Mouse (Mus musculus) hindbrain, embryonic 16.5 days (tissue): ENCODE measurements at regions not wholly inside any gene's neighbourhood (a gene's known extent, or its start where the extent isn't known, plus 50 kb on each side); places are given as distances from the start of the nearest gene placed in this dataset.
"Not testable (repeated sequence)": the region's sequence is repeated elsewhere in the genome, so short reads cannot be mapped to it uniquely, and the experiment has no call there.

Experiments
- ATAC-seq: fragments of 200-750 bp; cut with Nextera tagmentation; 2 replicates; pipeline ENCODE4 v1.8.0; 2017; ENCODE audit warnings: moderate TSS enrichment, moderate library complexity
- H3K27ac ChIP-seq: fragments of 300-500 bp; sonication (generic); 2 replicates; pipeline ENCODE4 v1.5.1; 2014; ENCODE audit warnings: low read depth, mild to moderate bottlenecking, control low read depth, low read length, moderate library complexity
- H3K27me3 ChIP-seq: fragments of 300-500 bp; sonication (generic); replicated peaks from 2 replicates; pipeline ENCODE4 v1.6.1; 2014; ENCODE audit warnings: low read length; ENCODE audit not compliant: control insufficient read depth, insufficient read depth
- H3K36me3 ChIP-seq: fragments of 300-500 bp; sonication (generic); 2 replicates; pipeline ENCODE4 v1.6.1; 2014; ENCODE audit warnings: mild to moderate bottlenecking, low read length, moderate library complexity, mixed read lengths; ENCODE audit not compliant: control insufficient read depth, insufficient read depth
- H3K4me1 ChIP-seq: fragments of 300-500 bp; sonication (generic); 2 replicates; pipeline ENCODE4 v1.6.1; 2014; ENCODE audit warnings: low read depth, low read length; ENCODE audit not compliant: control insufficient read depth, insufficient read depth
- H3K4me2 ChIP-seq: fragments of 300-500 bp; sonication (generic); 2 replicates; pipeline ENCODE4 v1.6.1; 2014; ENCODE audit warnings: mild to moderate bottlenecking, low read length, control low read depth, moderate library complexity
- H3K4me3 ChIP-seq: fragments of 300-500 bp; sonication (generic); 2 replicates; pipeline ENCODE4 v1.5.1; 2014; ENCODE audit warnings: mild to moderate bottlenecking, low read length, control low read depth, moderate library complexity
- H3K9ac ChIP-seq: fragments of 300-500 bp; sonication (generic); 2 replicates; pipeline ENCODE4 v1.6.1; 2014; ENCODE audit warnings: low read depth, mild to moderate bottlenecking, control low read depth, low read length, moderate library complexity
- H3K9me3 ChIP-seq: fragments of 300-500 bp; sonication (generic); 2 replicates; pipeline ENCODE4 v1.6.1; 2014; ENCODE audit warnings: mild to moderate bottlenecking, low read length, moderate library complexity; ENCODE audit not compliant: control insufficient read depth
- WGBS: fragments of 180-500 bp; shearing (Covaris S2); extraction: QIAGEN DNeasy Blood & Tissue Kit; methylation state at CpG from one replicate; pipeline ENCODE4 v1.1.7; 2014; 5-methylcytosine and 5-hydroxymethylcytosine counted together

- no peaks in the 10 kb centered on the region for H3K36me3 ChIP-seq
- no peak overlapping the region for H3K9ac ChIP-seq
- peaks cover 6% of the 10 kb centered on the region; the same call in 1 of the 2 replicates for H3K4me1 ChIP-seq
- H3K4me3 ChIP-seq, result no peak overlapping the region
- H3K27ac ChIP-seq, result no peak overlapping the region
- no peak for ATAC-seq
- H3K9me3 ChIP-seq, result no peaks in the 10 kb centered on the region
- 90% methylated on average over 6 of the region's 6 CpGs for WGBS
- no peak overlapping the region for H3K4me2 ChIP-seq
- H3K27me3 ChIP-seq, result no peaks in the 10 kb centered on the region
These were observed 373.5 kb downstream of the Sox9 start for GRCm38 (mm10) chr11:113155515-113155914.

DNA sequence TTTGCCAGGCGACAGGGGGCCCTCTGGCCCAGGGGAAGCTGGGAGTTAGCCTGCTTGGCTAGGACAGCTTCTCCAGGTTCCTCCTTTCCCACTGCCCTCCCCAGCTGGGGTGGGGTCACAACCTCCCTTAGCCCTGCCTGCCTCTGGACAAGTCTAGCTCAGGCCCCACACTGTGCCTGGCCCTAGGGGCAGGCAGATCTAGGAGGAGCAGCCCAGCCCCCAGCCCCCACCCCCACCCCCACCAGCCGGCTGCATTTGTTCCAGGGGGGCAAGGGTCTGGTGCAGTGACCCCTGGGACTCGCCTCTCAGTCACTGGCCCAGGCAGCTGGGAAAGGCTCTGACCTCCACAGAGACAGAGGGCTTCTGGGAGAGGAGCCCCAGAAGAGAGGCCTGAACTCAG lies 381.9 kb downstream of the Sox9 start:
- no peak overlapping the region for H3K4me2 ChIP-seq
- no peaks in the 10 kb centered on the region for H3K27me3 ChIP-seq
- no peak for ATAC-seq
- no peak overlapping the region for H3K27ac ChIP-seq
- no peaks in the 10 kb centered on the region for H3K9me3 ChIP-seq
- WGBS, result 28% methylated on average over 3 of the region's 3 CpGs
- H3K4me1 ChIP-seq, result peaks cover 22% of the 10 kb centered on the region
- no peak overlapping the region for H3K4me3 ChIP-seq
- H3K9ac ChIP-seq, result no peak overlapping the region
- no peaks in the 10 kb centered on the region for H3K36me3 ChIP-seq

DNA sequence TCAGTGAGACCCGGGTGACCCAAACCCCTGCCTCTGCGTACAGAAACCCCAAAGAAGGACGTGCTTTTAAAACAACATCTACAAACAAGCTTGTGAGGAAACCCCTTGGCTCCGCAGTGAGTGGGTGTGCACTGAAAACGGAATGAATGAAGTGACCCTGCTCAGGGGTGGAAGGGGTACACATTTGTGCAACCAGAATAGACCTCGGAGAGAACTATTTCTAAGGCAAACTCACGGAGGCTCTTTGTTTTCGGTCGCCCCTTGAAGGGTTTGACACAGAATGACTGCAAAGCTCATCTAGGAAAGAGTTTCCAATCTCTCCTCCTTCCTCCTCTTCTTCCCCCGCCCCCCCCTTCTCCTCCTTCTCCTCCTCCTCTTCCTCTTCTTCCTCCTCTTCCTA lies 382.5 kb downstream of the Sox9 start:
- Histone ChIP-seq H3K4me2 (peak overlapping the region; percentile 55), H3K4me1 (peaks cover 22% of the 10 kb centered on the region), H3K9me3 (no peaks in the 10 kb centered on the region), H3K27ac (no peak overlapping the region), H3K36me3 (no peaks in the 10 kb centered on the region), H3K27me3 (no peaks in the 10 kb centered on the region), H3K9ac (no peak overlapping the region), H3K4me3 (peak overlapping the region; percentile 25; the same call in 1 of the 2 replicates)
- 14% methylated on average over 10 of the region's 10 CpGs for WGBS
- no peak for ATAC-seq

DNA sequence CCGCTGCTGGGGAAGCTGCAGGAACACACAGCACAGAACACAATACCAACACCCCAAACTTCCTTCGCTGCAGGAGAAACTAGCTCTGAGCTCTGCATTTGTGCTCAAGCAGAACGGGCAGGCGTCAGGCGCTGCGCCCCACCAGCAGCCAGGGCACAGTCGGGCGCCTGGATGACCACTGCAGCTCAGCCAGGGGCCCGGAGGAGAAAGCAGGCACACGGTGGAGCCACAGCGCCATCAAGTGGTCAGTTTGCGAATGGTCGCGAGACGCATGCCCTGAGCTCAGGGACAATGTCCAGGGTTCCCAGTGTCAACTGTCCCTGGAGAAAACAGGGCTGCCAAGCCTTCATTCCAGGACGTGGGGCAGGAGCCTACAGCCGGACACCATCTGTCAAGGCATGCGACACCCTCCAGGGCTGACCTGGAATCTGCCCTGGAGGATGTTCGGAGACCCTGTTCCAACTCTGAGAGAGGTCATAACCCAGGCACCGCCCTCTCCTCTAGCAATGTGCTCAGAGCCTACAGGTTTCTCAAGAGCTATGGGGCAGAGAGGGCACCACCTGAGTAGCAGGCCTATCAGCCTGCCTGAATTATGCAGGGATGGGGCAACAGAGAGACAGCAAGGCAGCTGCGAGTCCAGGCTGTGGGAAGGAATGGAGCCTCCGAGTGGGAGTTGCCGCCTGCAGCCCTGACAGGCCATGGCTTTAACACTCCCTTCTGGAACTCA lies 383.2 kb downstream of the Sox9 start:
- peak; percentile 76 for ATAC-seq
- Histone ChIP-seq H3K9ac (peak overlapping the region; percentile 52; the same call in 1 of the 2 replicates), H3K4me3 (peak overlapping the region; percentile 25), H3K4me1 (peaks cover 17% of the 10 kb centered on the region), H3K4me2 (peak overlapping the region; percentile 55), H3K27me3 (no peaks in the 10 kb centered on the region), H3K27ac (peak overlapping the region; percentile 17; the same call in 1 of the 2 replicates), H3K36me3 (no peaks in the 10 kb centered on the region), H3K9me3 (no peaks in the 10 kb centered on the region)
- 6% methylated on average over 23 of the region's 23 CpGs for WGBS

DNA sequence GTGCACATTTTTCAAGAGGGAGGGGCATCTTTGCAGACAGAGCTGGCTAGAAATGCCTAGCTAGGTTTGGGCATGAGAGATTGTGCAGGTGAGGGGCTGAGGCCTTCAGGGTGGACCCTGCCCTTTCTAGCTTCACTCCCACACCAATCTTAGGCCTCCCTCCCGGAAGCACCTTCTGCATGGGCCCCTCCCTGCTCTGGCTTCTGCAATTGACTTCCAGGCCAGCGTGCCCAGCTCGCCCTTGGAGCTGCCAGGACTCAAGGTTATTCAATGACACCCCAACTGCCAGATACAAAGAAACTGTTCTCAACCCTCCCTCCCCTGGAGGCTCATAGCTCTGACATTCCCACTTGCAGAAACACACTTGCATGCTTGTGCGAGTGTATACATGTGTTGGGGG lies 384.5 kb downstream of the Sox9 start:
- peaks cover 20% of the 10 kb centered on the region for H3K4me1 ChIP-seq
- no peak for ATAC-seq

DNA sequence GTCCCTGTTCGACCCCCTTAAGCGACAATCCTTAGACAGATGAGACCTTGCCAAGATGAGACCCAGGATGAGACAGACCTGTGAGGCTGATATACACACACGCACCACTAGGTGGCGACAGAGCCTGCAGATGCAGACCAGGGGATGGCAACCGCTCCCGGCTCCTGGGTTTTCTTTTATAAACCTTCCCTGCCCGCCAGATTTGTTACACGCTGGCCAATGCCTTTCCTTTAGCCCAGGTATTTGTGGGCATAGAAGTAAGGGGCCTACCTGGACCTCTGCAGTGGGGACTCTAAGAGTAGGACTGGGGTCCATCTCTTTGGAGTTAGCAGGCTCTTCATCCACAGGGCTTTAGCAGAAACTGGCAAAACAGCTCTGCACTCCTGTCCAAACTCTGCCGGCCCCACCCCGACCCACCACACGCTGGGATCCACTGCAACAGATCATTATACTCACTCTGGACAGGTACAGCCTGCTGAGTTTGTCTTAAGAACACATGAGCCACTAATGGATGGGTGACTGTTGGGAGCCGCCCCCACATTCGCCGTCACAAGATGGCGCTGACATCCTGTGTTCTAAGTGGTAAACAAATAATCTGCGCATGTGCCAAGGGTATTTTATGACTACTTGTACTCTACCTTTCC lies 390.6 kb downstream of the Sox9 start:
- peak overlapping the region; percentile 65 for H3K9ac ChIP-seq
- H3K4me3 ChIP-seq, result peak overlapping the region; percentile 53
- H3K27me3 ChIP-seq, result no peaks in the 10 kb centered on the region
- H3K27ac ChIP-seq, result peak overlapping the region; percentile 89
- 22% methylated on average over 15 of the region's 16 CpGs for WGBS
- peaks cover 12% of the 10 kb centered on the region for H3K4me1 ChIP-seq
- peak overlapping the region; percentile 75 for H3K4me2 ChIP-seq
- peak; percentile 69 for ATAC-seq
- no peaks in the 10 kb centered on the region for H3K9me3 ChIP-seq
- H3K36me3 ChIP-seq, result no peaks in the 10 kb centered on the region

More for the DNA sequence above, 384.5 kb downstream of the Sox9 start:
- Histone ChIP-seq H3K36me3 (no peaks in the 10 kb centered on the region), H3K4me2 (no peak overlapping the region), H3K4me3 (no peak overlapping the region), H3K9ac (no peak overlapping the region), H3K27ac (no peak overlapping the region), H3K27me3 (no peaks in the 10 kb centered on the region), H3K9me3 (no peaks in the 10 kb centered on the region)
- WGBS, result 57% methylated on average over 4 of the region's 4 CpGs

- H3K27me3 ChIP-seq, H3K9ac ChIP-seq, H3K9me3 ChIP-seq, H3K27ac ChIP-seq, H3K36me3 ChIP-seq, ATAC-seq: not testable (repeated sequence)
- Histone ChIP-seq H3K4me3 (peak overlapping the region; percentile 31), H3K4me2 (peak overlapping the region; percentile 48), H3K4me1 (peaks cover 12% of the 10 kb centered on the region)
- WGBS, result 29% methylated on average over 12 of the region's 12 CpGs
These were observed 391.3 kb downstream of the Sox9 start for GRCm38 (mm10) chr11:113173317-113173716.

- no peaks in the 10 kb centered on the region for H3K36me3 ChIP-seq
- H3K4me1 ChIP-seq, result peaks cover 12% of the 10 kb centered on the region
- 50% methylated on average over 5 of the region's 5 CpGs for WGBS
- no peak overlapping the region for H3K4me3 ChIP-seq
- no peaks in the 10 kb centered on the region for H3K9me3 ChIP-seq
- H3K4me2 ChIP-seq, result no peak overlapping the region
- no peak for ATAC-seq
- H3K27me3 ChIP-seq, result no peaks in the 10 kb centered on the region
- H3K27ac ChIP-seq, result 0 out of 2 replicates have a peak overlapping the region, but pooled peaks have one; percentile 19
- H3K9ac ChIP-seq, result no peak overlapping the region
These were observed 392.0 kb downstream of the Sox9 start for GRCm38 (mm10) chr11:113174011-113174507.

- peaks cover 12% of the 10 kb centered on the region for H3K4me1 ChIP-seq
- H3K9ac ChIP-seq, result no peak overlapping the region
- H3K9me3 ChIP-seq, result no peaks in the 10 kb centered on the region
- no peak overlapping the region for H3K4me2 ChIP-seq
- H3K27me3 ChIP-seq, result no peaks in the 10 kb centered on the region
- 38% methylated on average over 6 of the region's 6 CpGs for WGBS
- no peak overlapping the region for H3K27ac ChIP-seq
- no peak overlapping the region for H3K4me3 ChIP-seq
- no peak for ATAC-seq
- no peaks in the 10 kb centered on the region for H3K36me3 ChIP-seq
These were observed 393.3 kb downstream of the Sox9 start for GRCm38 (mm10) chr11:113175323-113175722.
